Mouse (Mus musculus): ENCODE measurements around the gene Tex2. TPM values are rescaled to one million over a fixed set of nuclear protein-coding genes. Genes with fewer than 3 reads are reported as not detected.
"Not testable (repeated sequence)": the region's sequence is repeated elsewhere in the genome, so short reads cannot be mapped to it uniquely, and the experiment has no call there.

Tex2 gene
- total RNA-seq, 2 experiments from 2014 or later: 37.6 to 45.2 TPM

- DNase-seq: no peak
Measured at GRCm38 (mm10) chr11:106504129-106504528, 109.1 kb downstream of the Tex2 start.

DNA sequence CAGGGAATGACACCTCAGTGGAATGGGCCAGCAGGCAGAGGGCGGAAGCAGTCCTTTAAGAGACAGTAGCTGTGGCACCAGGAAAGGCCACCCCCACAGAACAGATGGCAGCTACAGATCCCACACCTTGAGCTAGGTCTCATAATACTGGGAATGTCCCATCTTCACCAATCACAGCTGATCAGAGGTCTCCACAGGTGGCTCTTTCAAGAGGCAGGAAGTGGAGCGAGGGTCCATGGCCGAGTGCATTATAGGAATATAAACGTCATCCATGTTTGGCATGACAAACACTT is 109.9 kb downstream of the Tex2 start:
- DNase-seq: no peak

DNA sequence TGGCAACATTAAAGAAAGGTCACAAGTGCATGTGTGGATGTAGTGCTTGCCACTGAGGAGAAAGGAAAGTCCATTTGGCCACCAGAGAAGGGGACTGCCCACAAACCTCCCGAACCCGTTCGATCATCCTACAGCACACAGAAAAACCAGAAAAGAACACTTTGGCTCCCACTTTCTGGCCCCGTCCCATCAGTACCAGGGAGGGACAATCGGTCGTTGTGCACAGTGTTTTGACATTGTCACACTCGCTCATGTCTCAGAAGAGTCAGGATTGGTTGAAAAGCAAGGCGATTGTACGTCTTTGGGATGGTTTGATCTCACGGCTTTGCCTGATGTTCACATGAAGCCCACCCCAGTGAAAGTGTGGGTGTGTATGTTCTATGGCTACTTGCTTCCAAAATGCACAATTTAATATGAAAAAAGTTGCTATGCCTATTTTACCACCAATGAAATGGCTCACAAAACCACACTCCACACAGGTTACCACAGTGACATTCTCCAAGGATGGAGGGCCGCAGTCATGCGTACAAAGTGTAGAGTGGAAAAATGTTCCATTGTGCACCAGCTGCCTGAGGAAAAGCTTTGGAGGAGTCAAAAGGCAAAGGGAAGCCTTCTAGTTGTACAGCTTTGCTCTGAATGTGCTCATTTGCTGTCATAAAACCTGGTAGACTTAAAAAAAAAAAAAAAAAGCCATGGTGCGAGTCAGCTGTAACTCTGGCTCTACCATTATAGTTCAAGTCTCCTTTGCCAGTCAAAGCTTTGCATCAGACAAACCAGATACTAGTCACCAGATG is 110.4 kb downstream of the Tex2 start:
- DNase-seq: no peak

DNA sequence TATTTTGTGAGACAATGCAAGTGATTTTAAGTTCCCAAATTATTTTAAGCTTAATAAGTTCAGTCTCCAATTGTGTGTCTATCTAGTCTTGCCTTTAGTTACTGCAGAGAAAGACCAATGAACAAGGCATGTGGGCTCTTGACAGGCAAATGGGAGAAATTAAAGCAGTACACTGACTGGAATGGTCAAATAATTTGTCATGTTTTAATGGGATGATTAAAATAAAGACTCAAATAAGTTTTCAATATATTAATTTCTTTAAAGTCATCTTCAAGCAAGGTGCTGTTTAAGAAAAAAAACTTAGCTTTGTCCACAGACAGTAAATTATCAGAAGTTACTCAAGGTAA is 111.1 kb downstream of the Tex2 start:
- no peak for DNase-seq

DNA sequence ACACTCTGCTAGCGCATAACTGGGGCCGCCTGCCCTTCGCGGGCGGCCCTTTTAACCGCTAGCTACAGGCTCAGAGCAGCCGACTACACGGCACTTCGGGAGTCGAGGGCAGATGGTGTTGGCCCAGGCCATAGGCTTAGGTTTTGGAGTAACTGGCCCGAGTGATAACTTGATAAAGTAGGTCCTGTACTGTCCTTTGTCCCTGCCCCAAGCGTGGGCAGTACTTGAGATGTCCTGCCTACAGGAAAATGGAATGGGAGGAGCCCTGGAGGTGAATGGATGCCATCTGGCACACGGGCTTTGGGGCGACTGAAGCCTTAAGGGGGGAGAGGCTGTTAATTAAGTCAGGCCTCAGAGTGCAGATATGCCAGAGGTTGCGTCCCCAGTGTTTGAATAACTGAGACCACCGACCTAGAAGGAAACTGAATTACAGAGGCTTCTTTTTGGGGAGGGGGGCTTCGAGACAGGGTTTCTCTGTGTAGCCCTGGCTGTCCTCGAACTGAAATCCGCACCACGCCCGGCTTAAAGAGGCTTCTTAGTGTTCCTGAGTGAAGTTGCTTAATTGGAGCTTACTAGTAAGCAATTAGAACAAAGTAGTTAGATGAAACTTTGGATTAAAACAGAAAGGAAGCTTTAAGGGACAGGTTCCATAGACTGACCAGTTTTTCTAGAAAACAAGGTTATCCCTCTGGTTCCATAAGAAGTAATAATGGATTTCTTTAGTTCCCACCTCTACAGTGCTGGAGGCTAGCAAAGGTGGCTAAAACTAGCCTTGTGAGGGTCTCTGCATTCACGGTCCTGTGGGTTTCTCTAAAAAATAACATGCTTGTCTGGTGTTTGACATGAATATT is 111.7 kb downstream of the Tex2 start:
- peak; percentile 81 for DNase-seq

- peak; percentile 94 for DNase-seq
Measured at GRCm38 (mm10) chr11:106500393-106501307, 112.6 kb downstream of the Tex2 start.

DNA sequence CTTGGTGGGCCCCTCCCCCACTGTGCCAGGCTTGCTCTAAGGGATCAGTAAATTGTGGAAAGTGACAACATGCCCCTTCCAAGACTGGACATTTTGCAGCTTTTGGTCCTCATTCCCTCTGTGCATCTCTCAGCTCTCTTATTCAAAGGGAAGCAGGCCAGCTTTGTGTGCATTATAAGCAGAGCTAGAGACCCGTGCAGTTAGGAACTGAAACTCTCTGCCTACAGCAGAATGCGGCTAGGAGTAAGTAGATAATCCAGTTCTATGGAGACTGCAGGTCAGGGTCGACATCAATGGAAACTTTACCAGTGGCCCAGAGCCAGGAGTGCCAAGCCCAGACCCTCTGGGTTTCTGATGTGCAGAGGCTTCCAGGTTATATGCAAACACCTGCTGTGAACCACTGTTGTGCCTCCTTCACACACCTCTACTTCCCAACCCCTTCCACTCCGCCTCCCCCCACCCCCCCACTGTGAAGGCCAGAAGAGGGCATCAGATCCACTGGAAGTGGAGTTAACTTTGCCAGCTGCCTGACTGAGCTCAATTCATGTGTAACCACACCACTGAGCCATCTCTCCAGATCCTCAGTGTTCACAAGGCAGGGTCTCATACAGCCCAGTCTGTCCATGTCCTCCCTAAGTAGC is 114.4 kb downstream of the Tex2 start:
- no peak for DNase-seq

DNA sequence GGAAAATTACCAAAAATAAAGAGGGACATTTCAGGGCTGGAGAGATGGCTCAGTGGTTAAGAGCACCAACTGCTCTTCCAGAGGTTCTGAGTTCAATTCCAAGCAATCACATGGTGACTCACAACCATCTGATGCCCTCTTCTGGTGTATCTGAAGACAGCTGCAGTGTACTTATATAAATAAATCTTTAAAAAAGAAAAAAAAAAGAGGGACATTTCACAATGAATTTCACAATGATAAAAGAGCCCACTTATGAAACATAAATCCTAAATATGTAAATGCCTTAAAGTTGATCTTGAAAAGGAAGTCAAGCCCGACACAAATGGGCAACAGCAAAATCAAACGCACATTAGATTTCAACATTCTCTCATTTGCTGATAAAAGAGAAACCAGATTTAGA is 115.3 kb downstream of the Tex2 start:
- DNase-seq: no peak

DNA sequence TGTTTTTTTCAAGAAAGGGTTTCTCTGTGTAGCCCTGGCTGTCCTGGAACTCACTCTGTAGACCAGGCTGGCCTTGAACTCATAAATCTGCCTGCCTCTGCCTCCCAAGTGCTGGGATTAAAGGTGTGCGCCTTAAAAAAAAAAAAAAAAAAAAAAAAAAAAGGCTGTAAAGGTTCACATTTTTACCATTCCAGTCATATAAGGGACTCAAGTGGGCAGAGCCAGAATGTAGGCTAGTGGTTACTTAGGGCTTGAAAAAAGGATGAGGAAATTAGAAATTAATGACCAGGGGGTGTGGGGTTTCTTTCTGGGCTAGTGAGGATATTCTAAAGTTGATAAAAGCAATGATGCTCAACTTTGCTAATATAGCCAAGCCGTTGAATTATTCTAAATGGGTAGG is 116.2 kb downstream of the Tex2 start:
- not testable (repeated sequence) for DNase-seq

GRCm38 (mm10) chr11:106492984-106493669 is 120.1 kb downstream of the Tex2 start:
- DNase-seq: no peak

DNA sequence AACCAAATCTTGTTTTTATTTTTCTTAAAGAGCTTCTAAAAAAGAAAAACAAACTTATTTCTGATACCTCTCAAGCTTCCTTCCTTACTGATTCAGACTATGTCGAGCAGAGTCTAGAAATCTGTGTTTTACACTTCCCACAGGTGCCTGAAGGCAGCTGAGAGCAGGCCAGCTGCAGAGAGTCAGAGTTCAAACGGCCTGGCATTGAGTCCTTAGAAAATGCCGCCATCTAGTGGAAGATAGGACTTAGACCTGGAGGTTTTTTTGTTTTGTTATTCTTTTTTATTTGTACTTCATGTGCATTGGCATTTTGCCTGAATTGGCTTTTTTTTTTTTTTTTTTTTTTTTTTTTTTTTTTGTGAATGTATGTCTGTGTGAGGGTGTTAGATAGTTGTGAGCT is 121.8 kb downstream of the Tex2 start:
- peak; percentile 65 for DNase-seq

DNA sequence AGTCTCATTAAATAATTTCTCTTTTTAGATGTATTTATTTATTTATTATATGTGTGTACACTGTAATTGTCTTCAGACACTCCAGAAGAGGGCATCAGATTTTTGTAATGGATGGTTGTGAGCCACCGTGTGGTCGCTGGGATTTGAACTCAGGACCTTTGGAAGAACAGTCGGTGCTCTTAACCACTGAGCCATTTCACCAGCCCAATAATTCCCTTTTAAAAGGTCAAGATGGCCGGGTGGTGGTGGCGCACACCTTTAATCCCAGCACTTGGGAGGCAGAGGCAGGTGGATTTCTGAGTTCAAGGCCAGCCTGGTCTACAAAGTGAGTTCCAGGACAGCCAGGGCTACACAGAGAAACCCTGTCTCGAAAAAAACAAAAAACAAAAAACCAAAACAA is 122.6 kb downstream of the Tex2 start:
- not testable (repeated sequence) for DNase-seq

DNA sequence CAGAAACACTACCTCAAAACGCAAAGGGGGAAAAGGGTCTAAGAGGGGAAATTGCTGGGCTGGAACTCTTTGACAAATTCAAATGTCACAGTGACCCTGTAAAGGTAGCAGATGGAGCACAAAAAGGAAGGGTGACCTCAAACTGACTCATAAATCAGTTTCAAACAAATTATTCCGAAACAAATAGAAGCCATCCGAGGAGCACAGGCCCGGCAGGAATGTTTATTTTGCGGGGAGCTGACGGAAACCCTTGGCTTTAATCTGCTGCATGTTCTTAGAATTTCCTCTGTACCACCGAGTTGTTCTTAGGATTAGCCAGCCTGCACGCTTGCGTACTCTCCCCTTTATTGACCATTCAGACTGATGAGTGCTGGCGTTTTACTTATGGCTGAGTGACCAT is 123.2 kb downstream of the Tex2 start:
- no peak for DNase-seq

GRCm38 (mm10) chr11:106489036-106489693 is 124.1 kb downstream of the Tex2 start:
- DNase-seq: no peak

GRCm38 (mm10) chr11:106488126-106488561 is 125.1 kb downstream of the Tex2 start:
- no peak for DNase-seq

GRCm38 (mm10) chr11:106487733-106488115 is 125.5 kb downstream of the Tex2 start, which contains the start of gene Ern1:
Gene Ern1, minus strand, starts transcription at chr11:106487852.
- DNase-seq: peak; percentile 98

- DNase-seq: peak; percentile 72
Measured at GRCm38 (mm10) chr11:106486866-106487732, 126.1 kb downstream of the Tex2 start.

- DNase-seq: no peak
Measured at GRCm38 (mm10) chr11:106486042-106486865, 127.0 kb downstream of the Tex2 start.

DNA sequence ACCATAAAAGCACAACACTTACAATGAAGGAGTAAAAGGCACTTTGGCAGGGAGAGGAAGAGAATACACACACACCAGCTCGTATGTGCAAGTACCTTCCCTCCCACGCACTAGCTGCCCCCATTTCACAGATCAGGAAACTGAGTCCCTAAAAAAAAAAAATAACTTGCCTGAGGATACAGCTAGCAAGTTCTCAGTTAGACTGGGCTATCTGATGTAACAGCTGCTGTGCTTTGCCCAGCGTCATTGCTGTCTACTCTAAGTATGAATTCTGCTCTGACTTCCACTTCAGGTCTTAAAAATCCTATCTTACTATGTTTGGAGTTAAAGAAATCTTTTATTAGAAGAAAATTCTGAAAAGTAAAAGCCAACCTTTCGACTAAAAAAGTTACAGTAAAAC is 127.6 kb downstream of the Tex2 start:
- DNase-seq: no peak

All from heart, postnatal 4 days (tissue).